Mouse (Mus musculus) liver, postnatal 0 days (tissue): ENCODE results near the gene Cracr2a. TPM values are rescaled to one million over a fixed set of nuclear protein-coding genes. Genes with fewer than 3 reads are reported as not detected.
A peak's percentile ranks its signal among the peaks of the same experiment; 100 is the strongest.

Experiments used
- ATAC-seq: fragments of 200-750 bp; cut with Nextera tagmentation; 2 replicates; pipeline ENCODE4 v1.8.0; 2017; ENCODE audit warnings: mild to moderate bottlenecking, moderate library complexity
- DNase-seq: peaks from one replicate; pipeline ENCODE4 v3.0.0-alpha.2; 2016
- H3K27ac ChIP-seq: fragments of 300-500 bp; sonication (generic); 2 replicates; pipeline ENCODE4 v1.5.1; 2014; ENCODE audit warnings: antibody characterized with exemption, moderate library complexity, mild to moderate bottlenecking, low read depth
- H3K27me3 ChIP-seq: fragments of 300-500 bp; sonication (generic); 2 replicates; pipeline ENCODE4 v1.6.1; 2014; ENCODE audit warnings: low read length, control low read depth, mixed read lengths; ENCODE audit not compliant: insufficient read depth
- H3K36me3 ChIP-seq: fragments of 300-500 bp; sonication (generic); replicated peaks from 2 replicates; pipeline ENCODE4 v1.6.1; 2014; ENCODE audit warnings: mild to moderate bottlenecking, control low read depth, low read length, moderate library complexity, mixed read lengths; ENCODE audit not compliant: insufficient read depth
- H3K4me1 ChIP-seq: fragments of 300-500 bp; sonication (generic); 2 replicates; pipeline ENCODE4 v1.6.1; 2014; ENCODE audit warnings: antibody characterized with exemption, mild to moderate bottlenecking, control low read depth; ENCODE audit not compliant: insufficient read depth
- H3K4me2 ChIP-seq: fragments of 300-500 bp; sonication (generic); 2 replicates; pipeline ENCODE4 v1.6.1; 2014; ENCODE audit warnings: low read depth, mild to moderate bottlenecking, low read length, moderate library complexity, mixed read lengths
- H3K4me3 ChIP-seq: fragments of 300-500 bp; sonication (generic); 2 replicates; pipeline ENCODE4 v1.5.1; 2014; ENCODE audit warnings: low read depth, low read length
- H3K9ac ChIP-seq: fragments of 300-500 bp; sonication (generic); replicated peaks from 2 replicates; pipeline ENCODE4 v1.6.1; 2014; ENCODE audit warnings: mild to moderate bottlenecking, moderate library complexity
- H3K9me3 ChIP-seq: fragments of 300-500 bp; sonication (generic); 2 replicates; pipeline ENCODE4 v1.6.1; 2016; ENCODE audit warnings: mild to moderate bottlenecking, control low read depth, low read length, mixed read lengths
- CTCF ChIP-seq: sonication (generic); IDR thresholded peaks from 2 replicates; pipeline ENCODE4 v1.5.1; 2016; ENCODE audit warnings: antibody characterized with exemption, low read depth
- EP300 ChIP-seq: IDR thresholded peaks from 2 replicates; pipeline ENCODE4 v1.6.1; 2016; ENCODE audit warnings: antibody characterized with exemption, low read depth, mild to moderate bottlenecking
- WGBS: fragments of 180-500 bp; shearing (Covaris S2); extraction: QIAGEN DNeasy Blood & Tissue Kit; methylation state at CpG from one replicate; pipeline ENCODE4 v1.1.7; 2014; ENCODE audit not compliant: insufficient replicate concordance; 5-methylcytosine and 5-hydroxymethylcytosine counted together
- polyA plus RNA-seq: library from polyadenylated mRNA; unstranded; fragments of >200 nt; fragmentation: Nextera tagmentation; extraction: Ambion mirVana; gene quantifications from 2 replicates; pipeline ENCODE4 v1.2.1, GENCODE M21; 2015

Gene Cracr2a
- polyA plus RNA-seq, 1 experiment from 2014 or later: 0.47 TPM

DNA sequence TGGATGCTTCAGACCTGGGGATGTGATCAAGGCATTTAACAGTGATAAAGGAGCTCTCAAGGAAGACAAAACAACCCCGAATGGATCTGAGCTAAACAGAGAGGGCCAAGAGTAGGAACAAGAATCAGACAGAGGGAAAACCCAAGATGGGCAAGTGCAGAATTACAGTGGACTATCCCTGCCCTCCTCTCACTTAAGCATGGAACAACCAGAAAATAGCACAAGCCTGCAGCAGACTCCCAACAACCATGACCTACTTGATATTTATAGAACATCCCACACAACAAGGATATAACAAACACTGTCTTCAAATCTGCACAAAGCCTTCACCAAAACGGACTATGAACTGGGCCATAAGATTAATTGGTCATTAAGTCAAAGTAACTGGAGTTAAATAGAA is 23.0 kb upstream of the Cracr2a start:
- no peak overlapping the region for H3K4me3 ChIP-seq
- H3K27ac ChIP-seq: no peak overlapping the region
- no peaks in the 10 kb centered on the region for H3K9me3 ChIP-seq
- no peak overlapping the region for H3K4me2 ChIP-seq
- H3K27me3 ChIP-seq: 0 out of 2 replicates have a peak, but pooled peaks cover 3% of the 10 kb centered on the region
- H3K9ac ChIP-seq: no peak overlapping the region
- DNase-seq (no peak), ATAC-seq (no peak)
- H3K36me3 ChIP-seq: no peaks in the 10 kb centered on the region
- WGBS: 71% methylated on average over 2 of the region's 2 CpGs
- no peaks in the 10 kb centered on the region for H3K4me1 ChIP-seq
- no peak for TF ChIP-seq CTCF
- TF ChIP-seq EP300: no peak

DNA sequence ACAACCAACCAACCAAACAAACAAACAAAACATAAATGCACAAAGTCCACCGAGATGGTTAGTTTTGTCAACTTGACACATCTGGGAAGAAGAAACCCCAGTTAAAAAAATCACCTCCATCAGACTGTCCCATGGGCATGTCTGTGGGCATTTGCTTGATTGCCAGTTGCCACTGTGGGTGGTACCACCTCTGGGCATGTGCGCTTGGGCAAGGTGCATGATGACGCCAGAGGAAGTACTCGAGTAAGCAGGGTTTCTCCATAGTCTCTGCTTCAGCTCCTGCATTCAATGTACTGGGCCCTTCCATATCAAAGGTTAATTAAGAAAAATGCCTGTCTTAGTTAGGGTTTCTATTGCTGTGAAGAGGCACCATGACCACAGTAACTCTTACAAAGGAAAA is 21.9 kb upstream of the Cracr2a start:
- TF ChIP-seq EP300 (no peak), CTCF (no peak)
- Histone ChIP-seq H3K9ac (no peak overlapping the region), H3K36me3 (no peaks in the 10 kb centered on the region), H3K27me3 (0 out of 2 replicates have a peak, but pooled peaks cover 3% of the 10 kb centered on the region), H3K4me3 (no peak overlapping the region), H3K9me3 (no peaks in the 10 kb centered on the region), H3K27ac (no peak overlapping the region), H3K4me2 (no peak overlapping the region), H3K4me1 (no peaks in the 10 kb centered on the region)
- ATAC-seq: no peak
- 77% methylated on average over 4 of the region's 4 CpGs for WGBS
- no peak for DNase-seq

DNA sequence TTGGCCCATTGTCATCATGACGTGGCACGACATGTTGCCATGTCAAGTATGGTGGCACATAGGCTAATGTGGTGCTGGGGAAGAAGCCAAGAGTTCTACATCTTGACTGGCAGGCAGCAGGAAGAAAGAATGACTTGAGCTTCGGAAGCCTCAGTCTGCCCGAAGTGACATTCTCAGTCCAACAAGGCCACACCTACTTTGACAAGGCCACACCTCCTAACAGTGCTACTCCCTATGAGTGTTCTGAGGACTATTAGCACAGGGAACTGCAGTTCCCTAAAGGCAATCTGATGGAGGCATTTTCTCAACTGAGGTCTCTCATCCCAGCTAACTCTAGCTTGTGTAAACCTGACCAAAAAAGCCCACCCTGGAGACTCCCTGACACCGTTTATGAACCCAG is 21.5 kb upstream of the Cracr2a start:
- H3K4me2 ChIP-seq: no peak overlapping the region
- no peak for ATAC-seq

DNA sequence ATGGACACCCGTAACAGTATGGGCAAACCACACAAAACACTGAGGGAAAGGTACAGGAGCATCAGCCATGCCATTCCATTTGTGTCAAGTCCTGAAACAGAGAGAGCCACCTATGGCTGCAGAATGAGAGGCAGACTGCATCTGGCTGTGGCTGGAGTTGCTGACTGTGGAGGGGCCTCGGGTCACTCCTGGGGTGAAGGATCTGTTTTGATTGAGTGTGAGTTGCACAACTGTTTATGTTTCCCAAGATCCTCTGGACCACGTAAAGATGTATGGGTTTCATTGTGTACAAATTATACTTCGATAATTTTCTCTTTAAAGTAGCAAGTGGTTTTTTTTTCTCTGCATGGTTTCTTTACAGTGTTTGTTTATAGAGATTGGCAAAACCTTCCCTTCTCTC is 20.6 kb upstream of the Cracr2a start:
- no peaks in the 10 kb centered on the region for H3K36me3 ChIP-seq
- H3K9ac ChIP-seq: no peak overlapping the region
- H3K27me3 ChIP-seq: 0 out of 2 replicates have a peak, but pooled peaks cover 3% of the 10 kb centered on the region
- H3K4me2 ChIP-seq: no peak overlapping the region
- TF ChIP-seq CTCF (no peak), EP300 (no peak)
- H3K4me3 ChIP-seq: no peak overlapping the region
- no peaks in the 10 kb centered on the region for H3K4me1 ChIP-seq
- H3K9me3 ChIP-seq: no peaks in the 10 kb centered on the region
- ATAC-seq (no peak), DNase-seq (no peak)
- no peak overlapping the region for H3K27ac ChIP-seq
- whole genome bisulfite sequencing: 47% methylated on average over 4 of the region's 4 CpGs

More for the DNA sequence above, 21.5 kb upstream of the Cracr2a start:
- Histone ChIP-seq H3K4me3 (no peak overlapping the region), H3K27me3 (0 out of 2 replicates have a peak, but pooled peaks cover 3% of the 10 kb centered on the region), H3K9ac (no peak overlapping the region), H3K4me1 (no peaks in the 10 kb centered on the region), H3K36me3 (no peaks in the 10 kb centered on the region), H3K27ac (no peak overlapping the region), H3K9me3 (no peaks in the 10 kb centered on the region)
- WGBS: 52% methylated on average over 5 of the region's 5 CpGs
- no peak for DNase-seq
- TF ChIP-seq EP300 (no peak), CTCF (no peak)

DNA sequence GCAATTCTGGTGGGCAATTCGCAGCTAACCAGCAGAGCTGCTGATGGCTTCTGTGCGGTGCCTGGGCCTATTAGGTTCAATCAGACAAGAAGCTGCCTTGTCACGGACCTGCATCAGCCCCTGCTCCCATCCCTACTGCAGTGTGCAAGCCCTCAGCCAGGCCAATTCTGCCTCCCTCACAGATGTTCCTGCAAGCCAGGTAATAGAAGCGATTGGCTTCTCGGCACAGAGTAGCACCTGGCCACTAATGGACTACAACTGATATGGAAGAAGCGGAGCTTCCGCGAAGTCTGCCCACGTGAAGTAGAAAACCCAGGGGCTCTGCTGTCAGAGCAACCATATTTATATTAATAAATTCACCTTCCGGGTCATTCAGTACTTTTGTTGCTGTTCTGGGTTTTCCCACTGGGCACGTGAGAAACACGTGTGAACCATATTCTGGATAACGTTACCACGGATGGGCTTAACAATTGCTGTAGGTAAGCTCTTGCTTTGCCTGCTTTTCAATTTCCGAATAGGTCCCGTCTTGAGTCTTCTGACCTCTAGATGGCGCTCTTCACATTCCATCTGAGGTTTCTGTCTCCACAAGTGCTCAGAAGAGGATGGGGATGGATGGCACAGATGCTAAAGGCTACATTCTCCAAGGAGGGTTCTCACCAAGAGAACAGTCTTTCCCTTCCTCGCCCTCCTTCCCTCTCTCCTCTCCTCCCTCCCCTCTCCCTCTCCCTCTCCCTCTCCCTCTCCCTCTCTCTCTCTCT is 19.3 kb upstream of the Cracr2a start:
- DNase-seq: peak; percentile 49
- Histone ChIP-seq H3K36me3 (no peaks in the 10 kb centered on the region), H3K27ac (no peak overlapping the region), H3K4me3 (no peak overlapping the region), H3K9me3 (no peaks in the 10 kb centered on the region), H3K27me3 (0 out of 2 replicates have a peak, but pooled peaks cover 3% of the 10 kb centered on the region), H3K9ac (no peak overlapping the region), H3K4me1 (no peaks in the 10 kb centered on the region), H3K4me2 (no peak overlapping the region)
- TF ChIP-seq EP300: no peak
- peak; percentile 86 for TF ChIP-seq CTCF
- WGBS: 33% methylated on average over 18 of the region's 18 CpGs
- ATAC-seq: 0 out of 2 replicates have a peak, but pooled peaks have one; percentile 38

DNA sequence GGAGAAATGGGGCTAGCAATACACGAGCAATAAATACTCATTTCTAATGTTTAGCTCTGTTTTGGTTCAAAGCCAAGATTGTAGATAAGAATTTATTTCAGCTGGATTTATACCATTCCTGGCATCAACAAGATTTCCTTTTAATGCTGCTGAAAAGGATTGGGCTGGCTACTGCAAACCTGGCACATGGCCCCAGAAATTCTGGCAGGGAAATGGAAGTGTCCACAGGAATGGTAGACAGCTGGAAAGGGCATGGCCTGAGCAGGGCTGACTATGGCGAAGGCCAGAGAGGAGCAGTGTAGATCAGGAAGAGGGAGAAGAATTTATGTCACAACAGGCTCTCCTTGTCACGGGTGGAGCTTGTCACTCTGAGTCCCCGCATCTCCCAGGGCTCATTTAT is 14.5 kb upstream of the Cracr2a start:
- Histone ChIP-seq H3K27ac (no peak overlapping the region), H3K36me3 (no peaks in the 10 kb centered on the region), H3K9me3 (no peaks in the 10 kb centered on the region), H3K4me1 (no peaks in the 10 kb centered on the region), H3K27me3 (peaks cover 1% of the 10 kb centered on the region; the same call in 1 of the 2 replicates), H3K4me3 (no peak overlapping the region), H3K4me2 (no peak overlapping the region), H3K9ac (no peak overlapping the region)
- DNase-seq: no peak
- no peak for TF ChIP-seq CTCF
- no peak for TF ChIP-seq EP300
- 55% methylated on average over 4 of the region's 4 CpGs for WGBS
- ATAC-seq: no peak
